Mouse (Mus musculus) adrenal gland, adult 18-20 months (tissue): ENCODE data around the gene Tnrc18. TPM values are rescaled to one million over a fixed set of nuclear protein-coding genes. Genes with fewer than 3 reads are reported as not detected.

Experiments
- DNase-seq, 2 experiments: peaks; one replicate each; pipeline ENCODE4 v3.0.0; 2021 to 2022; ENCODE audit warnings: low spot score in 2 of 2
- total RNA-seq, 2 experiments: library from RNA; stranded (reverse); gene quantifications; 1 replicate in 1 of 2; 2 replicates in 1 of 2; pipeline ENCODE4 v1.2.3; 2021

Gene Tnrc18
- total RNA-seq, 2 experiments from 2014 or later = 46.4 to 57.7 TPM

- DNase-seq = peak; percentile 63 to 64
These were observed 122.7 kb downstream of the Tnrc18 start for GRCm38 (mm10) chr5:142694627-142695340.

DNA sequence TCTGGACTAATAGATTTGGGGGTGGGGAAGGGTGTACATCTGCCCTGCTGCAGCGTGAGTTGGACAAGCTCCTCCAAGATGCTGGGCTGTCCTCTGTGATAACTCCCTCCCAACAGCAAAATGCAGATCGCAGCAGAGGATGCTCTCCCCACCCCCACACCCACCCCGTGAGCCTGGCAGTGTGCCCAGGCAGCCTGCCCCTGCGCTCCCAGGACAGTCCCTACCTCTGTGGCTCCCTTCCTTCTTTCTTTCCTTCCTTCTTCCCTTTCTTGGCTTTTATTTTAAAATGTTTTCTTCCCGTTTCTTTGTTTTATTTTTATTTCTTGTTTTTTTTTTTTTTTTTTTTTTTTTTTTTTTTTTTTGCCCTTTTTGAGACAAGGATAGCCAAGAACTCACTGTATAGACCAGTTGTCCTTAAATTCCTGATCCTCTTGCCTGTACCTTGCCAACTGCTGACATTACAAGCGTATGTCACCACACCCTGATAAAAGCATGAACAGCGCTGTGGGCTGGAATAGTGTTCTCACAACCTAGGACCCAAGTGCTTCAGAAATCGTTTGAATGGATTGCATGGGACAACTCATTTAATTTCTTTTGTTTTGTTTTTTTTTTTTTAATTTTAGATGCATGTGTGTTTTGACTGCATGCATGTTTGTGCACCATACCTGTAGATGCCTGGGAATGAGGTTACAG is 123.6 kb downstream of the Tnrc18 start:
- no peak for DNase-seq

DNA sequence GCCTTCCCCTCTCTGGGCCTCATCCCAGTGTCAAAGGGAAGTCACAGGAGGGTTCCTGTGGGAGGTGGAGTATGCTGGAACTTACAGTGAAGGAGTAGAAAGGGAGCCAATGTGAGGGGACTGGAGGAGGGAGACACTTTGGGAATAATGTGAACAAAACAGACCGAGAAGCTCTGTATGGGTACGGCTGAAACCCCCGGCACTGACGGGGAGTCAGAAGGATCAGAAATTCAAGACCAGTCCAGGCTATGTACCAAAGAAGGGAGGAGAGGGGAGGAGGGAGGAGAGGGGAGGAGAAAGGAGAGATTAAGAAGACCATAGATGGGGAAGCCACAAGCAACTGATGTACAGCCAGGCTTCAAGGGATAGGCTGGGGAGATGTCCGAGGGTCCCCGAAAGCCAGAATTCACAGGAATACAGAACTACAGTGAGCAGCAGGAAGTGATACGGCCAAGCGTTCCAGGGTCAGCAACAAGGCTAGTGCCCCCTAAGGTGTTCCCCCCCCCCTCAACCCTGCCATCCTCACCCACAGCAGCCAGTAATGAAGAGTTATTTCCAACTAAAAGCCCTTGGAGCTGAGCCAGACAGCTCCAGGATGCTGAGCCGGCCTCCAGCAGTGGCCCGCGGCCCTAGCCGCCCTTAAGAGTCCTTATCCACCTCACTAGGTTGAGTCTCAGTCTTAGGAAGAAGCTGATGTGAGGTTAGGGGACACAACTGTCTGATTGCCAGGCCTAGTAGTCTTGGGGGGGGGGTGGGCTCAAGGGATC is 124.3 kb downstream of the Tnrc18 start:
- no peak for DNase-seq

GRCm38 (mm10) chr5:142692248-142692647 is 125.2 kb downstream of the Tnrc18 start, which contains the start of gene Slc29a4:
TSS of gene Slc29a4 (plus strand) at chr5:142692512.
- DNase-seq = no peak

DNA sequence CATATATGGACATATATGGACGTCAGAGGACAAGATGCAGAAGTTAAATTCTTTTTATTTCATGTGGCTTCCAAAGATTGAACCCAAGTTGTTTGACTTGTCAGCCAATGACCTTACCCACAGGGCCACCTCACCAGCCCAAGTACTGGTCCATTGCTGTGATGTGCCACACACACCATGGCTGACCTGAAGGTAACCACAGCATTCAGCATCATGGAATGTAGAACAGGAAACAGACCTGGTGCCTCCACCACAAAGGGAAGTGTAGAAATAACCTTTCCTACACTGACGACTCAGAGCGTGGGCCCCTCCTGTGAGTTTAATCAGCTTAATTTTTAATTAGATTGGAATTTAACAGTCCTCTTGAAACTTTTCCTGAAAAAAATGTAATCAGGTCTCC is 127.1 kb downstream of the Tnrc18 start:
- DNase-seq = no peak

GRCm38 (mm10) chr5:142688866-142689265 is 128.6 kb downstream of the Tnrc18 start:
- DNase-seq = no peak

DNA sequence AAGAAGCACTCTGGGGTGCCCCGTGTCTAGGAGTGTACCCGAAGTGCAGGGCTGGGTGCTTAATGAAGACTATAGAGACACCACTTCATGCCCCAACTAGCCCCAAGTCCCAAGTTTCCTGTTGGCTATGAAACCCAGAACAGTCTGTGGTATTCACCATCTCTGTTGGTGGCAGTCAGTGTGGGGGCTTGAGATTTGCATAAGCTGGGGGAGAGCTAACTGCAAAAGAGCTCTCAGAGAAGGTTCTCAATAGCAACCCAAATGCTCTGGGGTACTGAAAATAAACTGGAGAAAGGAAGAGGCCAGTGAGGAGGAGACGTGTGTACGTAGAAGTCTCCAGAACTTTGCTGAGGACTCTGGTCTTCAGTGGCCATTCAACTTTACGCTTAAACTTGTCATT is 134.9 kb downstream of the Tnrc18 start:
- no peak for DNase-seq

DNA sequence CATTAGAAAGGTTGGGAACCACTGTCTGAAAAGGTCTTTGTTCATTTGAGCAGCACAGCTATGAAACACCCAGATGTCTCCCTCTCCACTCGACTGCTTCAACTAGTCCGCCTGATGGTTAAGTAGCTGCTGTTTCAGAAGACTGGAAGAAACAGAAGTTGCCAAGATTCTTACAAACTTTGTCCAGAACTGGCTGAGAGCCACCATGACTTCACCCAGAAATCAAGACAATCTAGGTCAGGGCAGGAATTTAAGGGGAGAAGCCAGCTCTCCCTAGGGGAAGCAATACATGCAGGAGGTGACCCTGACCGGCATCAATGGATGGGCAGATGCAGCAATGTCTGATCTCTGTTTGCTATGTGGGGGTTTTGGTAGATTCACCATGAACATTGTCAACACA is 135.6 kb downstream of the Tnrc18 start:
- DNase-seq = peak in 1 of 2 experiments; percentile 26

GRCm38 (mm10) chr5:142679065-142679464 is 138.4 kb downstream of the Tnrc18 start:
- no peak for DNase-seq

- DNase-seq = peak; percentile 50 to 65
These were observed 139.3 kb downstream of the Tnrc18 start for GRCm38 (mm10) chr5:142678141-142678571.

Other genes with a start within 250 kb of the Tnrc18 start
- gene Mmd2, start 208.9 kb downstream of the Tnrc18 start, total RNA-seq = 10 to 100 TPM; 46.2 to 55.8 TPM
- gene Wipi2, start 190.0 kb downstream of the Tnrc18 start, total RNA-seq = 100 to 1,000 TPM; 104 TPM
- 10 to 100 TPM; 22.9 to 25.0 TPM for gene Slc29a4, start 125.2 kb downstream of the Tnrc18 start, total RNA-seq
- gene Fbxl18, start 77.8 kb upstream of the Tnrc18 start, total RNA-seq = 1 to 10 TPM; 8.0 to 9.5 TPM
- gene Actb, start 89.1 kb upstream of the Tnrc18 start, total RNA-seq = 1,000 to 10,000 TPM; 2,759 to 3,567 TPM
- gene Fscn1, start 142.7 kb upstream of the Tnrc18 start, total RNA-seq = 10 to 100 TPM; 17.3 to 25.6 TPM